Mouse (Mus musculus) heart, embryonic 12.5 days (tissue): Measurements from ENCODE around the gene Ush2a. TPM values are rescaled to one million over a fixed set of nuclear protein-coding genes. Genes with fewer than 3 reads are reported as not detected.

ENCODE experiments used
- ATAC-seq: fragments of 200-750 bp; cut with Nextera tagmentation; 2 replicates; pipeline ENCODE4 v1.8.0; 2017; ENCODE audit warnings: moderate TSS enrichment, moderate library complexity; ENCODE audit not compliant: insufficient number of reproducible peaks, low FRiP score
- H3K27ac ChIP-seq: fragments of 300-500 bp; sonication (generic); 2 replicates; pipeline ENCODE4 v1.5.1; 2016; ENCODE audit warnings: mild to moderate bottlenecking, moderate library complexity; ENCODE audit not compliant: poor library complexity, severe bottlenecking
- H3K27me3 ChIP-seq: fragments of 300-500 bp; sonication (generic); replicated peaks from 2 replicates; pipeline ENCODE4 v1.6.1; 2016; ENCODE audit warnings: mild to moderate bottlenecking, moderate library complexity
- H3K36me3 ChIP-seq: fragments of 300-500 bp; sonication (generic); 2 replicates; pipeline ENCODE4 v1.6.1; 2016; ENCODE audit warnings: mild to moderate bottlenecking, moderate library complexity
- H3K4me1 ChIP-seq: fragments of 300-500 bp; sonication (generic); replicated peaks from 2 replicates; pipeline ENCODE4 v1.6.1; 2016; ENCODE audit warnings: mild to moderate bottlenecking
- H3K4me2 ChIP-seq: fragments of 300-500 bp; sonication (generic); 2 replicates; pipeline ENCODE4 v1.6.1; 2016; ENCODE audit warnings: mild to moderate bottlenecking, moderate library complexity
- H3K4me3 ChIP-seq: fragments of 300-500 bp; sonication (generic); 2 replicates; pipeline ENCODE4 v1.5.1; 2016; ENCODE audit warnings: mild to moderate bottlenecking
- H3K9ac ChIP-seq: fragments of 300-500 bp; sonication (generic); 2 replicates; pipeline ENCODE4 v1.6.1; 2016; ENCODE audit warnings: mild to moderate bottlenecking, moderate library complexity
- H3K9me3 ChIP-seq: fragments of 300-500 bp; sonication (generic); replicated peaks from 2 replicates; pipeline ENCODE4 v1.6.1; 2016; ENCODE audit warnings: mild to moderate bottlenecking, moderate library complexity
- WGBS: fragments of 180-500 bp; shearing (Covaris S2); methylation state at CpG from one replicate; pipeline ENCODE4 v1.1.7; 2016; 5-methylcytosine and 5-hydroxymethylcytosine counted together
- polyA plus RNA-seq: library from polyadenylated mRNA; unstranded; fragments of >200 nt; fragmentation: Nextera tagmentation; extraction: Ambion mirVana; gene quantifications from 2 replicates; pipeline ENCODE4 v1.2.1, GENCODE M21; 2016

The Ush2a gene
- polyA plus RNA-seq, 1 experiment from 2014 or later: 0.08 TPM

DNA sequence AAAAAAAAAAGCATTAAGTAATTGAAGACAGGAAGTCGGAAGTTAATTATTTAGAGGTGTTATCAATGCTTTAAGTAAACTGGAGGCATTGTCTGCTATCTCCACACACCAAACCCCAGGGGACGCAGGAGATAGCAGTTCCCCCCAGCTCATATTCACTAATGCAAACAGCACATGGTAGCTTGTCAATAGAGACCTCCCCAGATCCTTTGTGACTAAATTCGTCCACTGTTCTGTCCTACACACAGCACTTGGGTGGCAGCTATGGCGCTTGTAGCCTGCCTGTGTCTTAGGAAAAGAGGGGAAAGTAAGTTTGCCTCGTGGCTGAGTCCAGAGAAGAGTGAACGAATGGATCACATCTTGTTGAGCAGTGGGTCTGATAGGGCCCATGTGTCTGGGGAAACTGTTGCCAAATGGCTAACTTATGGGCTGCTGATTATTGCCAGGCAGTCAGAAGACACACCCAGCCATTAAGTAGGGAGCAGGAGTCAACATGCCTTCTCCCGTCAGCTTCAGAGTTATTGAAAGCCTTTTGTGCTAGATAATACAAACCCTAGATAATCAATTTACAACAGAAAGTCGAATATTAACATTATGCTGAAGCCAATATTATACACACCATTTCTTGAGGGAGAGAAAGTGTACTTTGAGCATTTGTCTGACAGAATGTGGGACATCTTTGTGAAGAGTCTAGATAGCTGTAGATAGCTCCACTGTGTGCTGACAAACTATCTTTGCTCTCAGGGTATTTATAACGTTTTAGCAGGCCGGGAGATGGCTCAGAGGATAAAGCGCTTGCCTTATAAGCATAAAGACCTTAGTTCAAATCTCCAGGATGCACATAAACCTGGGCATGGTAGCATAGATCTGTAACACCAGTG is 568.9 kb downstream of the Ush2a start:
- WGBS: 45% methylated on average over 11 of the region's 11 CpGs
- Histone ChIP-seq H3K4me3 (no peak overlapping the region), H3K4me2 (no peak overlapping the region), H3K4me1 (0 out of 2 replicates have a peak, but pooled peaks cover 2% of the 10 kb centered on the region), H3K27me3 (no peaks in the 10 kb centered on the region), H3K27ac (no peak overlapping the region), H3K9me3 (no peaks in the 10 kb centered on the region), H3K9ac (no peak overlapping the region), H3K36me3 (no peaks in the 10 kb centered on the region)
- no peak for ATAC-seq

DNA sequence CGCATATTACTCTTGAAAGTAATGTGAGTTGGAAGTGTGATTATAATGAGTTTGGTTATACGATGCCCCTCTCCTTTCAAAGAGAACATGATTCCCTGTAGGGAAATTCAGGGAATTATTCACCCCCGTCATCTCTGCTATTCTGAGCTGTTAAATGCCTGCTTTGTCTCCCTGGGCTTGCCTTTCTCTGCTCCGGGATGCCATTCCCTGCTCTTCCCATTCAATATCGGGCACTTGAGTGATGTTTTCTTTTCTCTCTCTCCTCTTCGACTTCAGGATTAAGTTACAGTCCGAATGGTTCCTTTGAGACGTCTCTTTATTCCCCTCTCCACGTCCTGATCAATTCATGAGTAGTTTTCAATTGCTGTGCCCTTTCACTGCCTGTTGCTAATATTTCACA is 572.1 kb downstream of the Ush2a start:
- Histone ChIP-seq H3K4me1 (0 out of 2 replicates have a peak, but pooled peaks cover 2% of the 10 kb centered on the region), H3K9ac (no peak overlapping the region), H3K4me3 (no peak overlapping the region), H3K36me3 (no peaks in the 10 kb centered on the region), H3K27me3 (no peaks in the 10 kb centered on the region), H3K4me2 (no peak overlapping the region), H3K27ac (no peak overlapping the region), H3K9me3 (no peaks in the 10 kb centered on the region)
- no peak for ATAC-seq
- WGBS: 54% methylated on average over 9 of the region's 9 CpGs

GRCm38 (mm10) chr1:188834770-188835169 is 572.9 kb downstream of the Ush2a start:
- Histone ChIP-seq H3K4me3 (no peak overlapping the region), H3K4me2 (no peak overlapping the region), H3K27ac (no peak overlapping the region), H3K36me3 (no peaks in the 10 kb centered on the region), H3K4me1 (0 out of 2 replicates have a peak, but pooled peaks cover 5% of the 10 kb centered on the region), H3K9ac (no peak overlapping the region), H3K27me3 (no peaks in the 10 kb centered on the region), H3K9me3 (no peaks in the 10 kb centered on the region)
- no peak for ATAC-seq
- 64% methylated on average over 3 of the region's 3 CpGs for WGBS

GRCm38 (mm10) chr1:188837613-188838295 is 575.9 kb downstream of the Ush2a start:
- ATAC-seq: no peak
- WGBS: 78% methylated on average over 5 of the region's 5 CpGs
- Histone ChIP-seq H3K4me2 (no peak overlapping the region), H3K27me3 (no peaks in the 10 kb centered on the region), H3K4me1 (0 out of 2 replicates have a peak, but pooled peaks cover 3% of the 10 kb centered on the region), H3K36me3 (no peaks in the 10 kb centered on the region), H3K4me3 (no peak overlapping the region), H3K27ac (no peak overlapping the region), H3K9ac (no peak overlapping the region), H3K9me3 (no peaks in the 10 kb centered on the region)

GRCm38 (mm10) chr1:188847242-188847641 is 585.4 kb downstream of the Ush2a start:
- no peaks in the 10 kb centered on the region for H3K36me3 ChIP-seq
- 79% methylated on average over 6 of the region's 6 CpGs for WGBS
- no peaks in the 10 kb centered on the region for H3K9me3 ChIP-seq
- no peak overlapping the region for H3K9ac ChIP-seq
- H3K4me2 ChIP-seq: no peak overlapping the region
- H3K27ac ChIP-seq: no peak overlapping the region
- H3K4me3 ChIP-seq: no peak overlapping the region
- ATAC-seq: no peak
- no peaks in the 10 kb centered on the region for H3K4me1 ChIP-seq
- no peaks in the 10 kb centered on the region for H3K27me3 ChIP-seq

GRCm38 (mm10) chr1:188852776-188853175 is 591.0 kb downstream of the Ush2a start:
- no peak overlapping the region for H3K27ac ChIP-seq
- H3K4me2 ChIP-seq: no peak overlapping the region
- H3K9ac ChIP-seq: no peak overlapping the region
- H3K4me3 ChIP-seq: no peak overlapping the region
- H3K27me3 ChIP-seq: no peaks in the 10 kb centered on the region
- ATAC-seq: no peak
- no peaks in the 10 kb centered on the region for H3K4me1 ChIP-seq
- no peaks in the 10 kb centered on the region for H3K36me3 ChIP-seq
- WGBS: 74% methylated on average over 5 of the region's 5 CpGs
- no peaks in the 10 kb centered on the region for H3K9me3 ChIP-seq

- H3K9ac ChIP-seq: no peak overlapping the region
- no peak overlapping the region for H3K4me2 ChIP-seq
- no peaks in the 10 kb centered on the region for H3K9me3 ChIP-seq
- no peak overlapping the region for H3K4me3 ChIP-seq
- no peak for ATAC-seq
- H3K27ac ChIP-seq: no peak overlapping the region
- H3K36me3 ChIP-seq: no peaks in the 10 kb centered on the region
- no peaks in the 10 kb centered on the region; the same call in 1 of the 2 replicates for H3K27me3 ChIP-seq
- H3K4me1 ChIP-seq: no peaks in the 10 kb centered on the region
Measured at GRCm38 (mm10) chr1:188854240-188854639, 592.4 kb downstream of the Ush2a start.

GRCm38 (mm10) chr1:188855034-188855433 is 593.2 kb downstream of the Ush2a start:
- Histone ChIP-seq H3K4me1 (no peaks in the 10 kb centered on the region), H3K9ac (no peak overlapping the region), H3K9me3 (no peaks in the 10 kb centered on the region), H3K27me3 (no peaks in the 10 kb centered on the region; the same call in 1 of the 2 replicates), H3K27ac (no peak overlapping the region), H3K4me3 (no peak overlapping the region), H3K36me3 (no peaks in the 10 kb centered on the region), H3K4me2 (no peak overlapping the region)
- WGBS: 96% methylated on average over 2 of the region's 2 CpGs
- no peak for ATAC-seq

DNA sequence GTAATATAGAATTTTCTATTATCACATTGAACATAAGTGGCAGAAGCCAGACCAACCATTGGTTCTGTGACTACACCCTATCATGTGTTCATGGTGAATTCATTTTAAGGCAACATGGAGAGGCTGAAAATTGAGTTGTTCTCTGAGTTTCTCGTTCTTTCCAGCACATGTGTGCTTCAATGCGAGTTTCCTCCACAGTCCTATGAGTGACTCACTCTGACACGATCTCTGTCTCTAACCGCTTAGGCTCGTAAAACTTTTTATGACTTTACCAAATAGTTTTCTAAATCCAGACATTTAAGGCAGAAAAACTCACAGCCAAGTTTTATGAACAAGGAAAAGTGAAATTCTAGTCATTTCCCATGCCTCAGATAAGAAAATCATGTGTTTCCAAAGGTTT is 597.9 kb downstream of the Ush2a start:
- no peak overlapping the region for H3K27ac ChIP-seq
- no peak overlapping the region for H3K9ac ChIP-seq
- WGBS: 84% methylated on average over 5 of the region's 5 CpGs
- H3K4me3 ChIP-seq: no peak overlapping the region
- no peak for ATAC-seq
- no peaks in the 10 kb centered on the region for H3K4me1 ChIP-seq
- no peaks in the 10 kb centered on the region for H3K9me3 ChIP-seq
- peaks cover 6% of the 10 kb centered on the region; the same call in 1 of the 2 replicates for H3K27me3 ChIP-seq
- H3K4me2 ChIP-seq: no peak overlapping the region
- no peaks in the 10 kb centered on the region for H3K36me3 ChIP-seq

GRCm38 (mm10) chr1:188865881-188866280 is 604.1 kb downstream of the Ush2a start:
- Histone ChIP-seq H3K27ac (no peak overlapping the region), H3K36me3 (no peaks in the 10 kb centered on the region), H3K4me1 (0 out of 2 replicates have a peak, but pooled peaks cover 3% of the 10 kb centered on the region), H3K4me2 (peak overlapping the region; percentile 42), H3K9ac (no peak overlapping the region), H3K27me3 (0 out of 2 replicates have a peak, but pooled peaks cover 6% of the 10 kb centered on the region), H3K9me3 (no peaks in the 10 kb centered on the region), H3K4me3 (no peak overlapping the region; the same call in 1 of the 2 replicates)
- no peak for ATAC-seq
- WGBS: 35% methylated on average over 5 of the region's 5 CpGs

DNA sequence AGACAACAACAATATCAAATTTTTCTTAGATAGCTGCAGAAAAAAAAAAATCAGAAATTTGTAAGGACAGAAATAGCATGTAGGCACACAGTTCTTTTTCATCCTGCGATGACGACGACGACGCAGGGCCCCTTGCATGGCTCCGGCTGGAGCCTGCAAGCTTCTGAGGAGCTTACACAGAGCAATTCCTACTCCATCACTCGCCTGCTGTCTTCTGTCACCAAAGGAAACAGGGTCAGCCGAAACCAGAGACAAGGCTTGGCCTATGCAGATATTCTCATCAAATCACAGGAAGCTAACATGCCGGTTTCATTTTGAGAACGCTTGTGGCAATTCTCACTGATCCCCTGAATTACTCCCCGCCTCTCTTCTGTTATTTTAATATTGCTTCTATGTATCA is 604.7 kb downstream of the Ush2a start:
- ATAC-seq: no peak
- whole genome bisulfite sequencing: 41% methylated on average over 11 of the region's 11 CpGs
- no peaks in the 10 kb centered on the region for H3K9me3 ChIP-seq
- H3K4me1 ChIP-seq: 0 out of 2 replicates have a peak, but pooled peaks cover 3% of the 10 kb centered on the region
- H3K9ac ChIP-seq: no peak overlapping the region
- peak overlapping the region; percentile 42 for H3K4me2 ChIP-seq
- no peaks in the 10 kb centered on the region for H3K36me3 ChIP-seq
- no peak overlapping the region for H3K27ac ChIP-seq
- H3K27me3 ChIP-seq: 0 out of 2 replicates have a peak, but pooled peaks cover 3% of the 10 kb centered on the region
- H3K4me3 ChIP-seq: no peak overlapping the region
